Mouse (Mus musculus) thymus, adult 2 months (tissue): Measurements from ENCODE around the gene Faap20.

Experiments
- CTCF ChIP-seq: fragments of 200-500 bp; IDR thresholded peaks from 2 replicates; pipeline ENCODE4 v1.5.1; 2012; ENCODE audit warnings: mild to moderate bottlenecking, control low read depth, low read length, moderate library complexity, borderline replicate concordance; ENCODE audit not compliant: control insufficient read depth, poor library complexity, insufficient read depth; ENCODE audit errors: extremely low read depth
- POLR2A ChIP-seq: fragments of 200-500 bp; IDR thresholded peaks from 2 replicates; pipeline ENCODE4 v1.6.1; 2012; ENCODE audit warnings: mild to moderate bottlenecking, low read length, control low read depth, moderate library complexity; ENCODE audit not compliant: control insufficient read depth, poor library complexity, insufficient read depth; ENCODE audit errors: extremely low read depth

GRCm38 (mm10) chr4:155288586-155288985 is 39.0 kb downstream of the Faap20 start:
- TF ChIP-seq CTCF: no peak
- no peak for TF ChIP-seq POLR2A
